19 mouse cellular contexts compared by ENCODE assay signal in genomic region chr3:152875723-152876290, GRCm38 (mm10).
DNase-seq lines count a peak whose midpoint lies in the region; TF ChIP-seq lines count a peak whose summit lies in the region.
"Had no signal": no experiment of that assay in that cellular context is flagged by ENCODE, and none has a peak within 500 bp of the region (broad histone marks: within the 10 kb centered on the region; RNA-seq: fewer than 3 reads in every experiment).

No protein-coding gene starts in this region.

- no peaks in the 10 kb centered on the region for H3K36me3 ChIP-seq in testis, adult 2 months (ENCODE audit: control insufficient read depth, insufficient read depth, low read length)
- H3K36me3 ChIP-seq: forebrain, embryonic 10.5 days; limb, embryonic 12.5 days; liver, embryonic 15.5 days; stomach, embryonic 15.5 days had no signal

- H3K4me3 ChIP-seq in layer of hippocampus, adult 2 months, result no peak overlapping the region
- no peak overlapping the region for H3K4me3 ChIP-seq in testis, adult 2 months (ENCODE audit: control insufficient read depth, low read depth, low read length)
- H3K4me3 ChIP-seq: forebrain, embryonic 10.5 days; limb, embryonic 12.5 days; liver, embryonic 15.5 days; stomach, embryonic 15.5 days had no signal

- no peak for TF ChIP-seq POLR2A in testis, adult 2 months (IDR thresholded peaks at IDR 0.05; ENCODE audit: control insufficient read depth, low read depth, low read length)

- H3K27ac ChIP-seq in layer of hippocampus, adult 2 months, result peak overlapping the region; percentile 75; the same call in 1 of the 2 replicates
- no peak overlapping the region for H3K27ac ChIP-seq in testis, adult 2 months (ENCODE audit: control insufficient read depth, insufficient read depth, low read depth, low read length)
- H3K27ac ChIP-seq: forebrain, embryonic 10.5 days; limb, embryonic 12.5 days; liver, embryonic 15.5 days; stomach, embryonic 15.5 days had no signal

- H3K4me1 ChIP-seq in testis, adult 2 months (ENCODE audit: control insufficient read depth, insufficient read depth, low read length), result no peaks in the 10 kb centered on the region
- H3K4me1 ChIP-seq: limb, embryonic 12.5 days; liver, embryonic 15.5 days; stomach, embryonic 15.5 days had no signal

- TF ChIP-seq CTCF in layer of hippocampus, adult 2 months (conservative IDR thresholded peaks at IDR 0.05), result peak; percentile 60
- TF ChIP-seq CTCF in testis, adult 2 months (IDR thresholded peaks at IDR 0.05; ENCODE audit: control insufficient read depth, insufficient read depth, insufficient replicate concordance, low read depth, low read length), result peak; percentile 33; the same call in 1 of the 2 replicates

- no peak for DNase-seq in layer of hippocampus, adult 2 months (ENCODE audit: low spot score in 2 of 2)
- no peak for DNase-seq in layer of hippocampus, postnatal 25 days (ENCODE audit: extremely low spot score in 1 of 2, low spot score in 1 of 2)
- DNase-seq in testis, postnatal 14 days (ENCODE audit: low spot score), result no peak
- peak; percentile 16 for DNase-seq in ZHBTc4 (ENCODE audit: low read depth, low spot score)
- DNase-seq in cerebellum, adult 11 months, result no peak
- no peak for DNase-seq in cerebellum, postnatal 4 days (ENCODE audit: low spot score in 2 of 2)
- DNase-seq: adrenal gland, postnatal 14 days; cerebellum, adult 18-20 months; cerebellum, postnatal 25 days; gastrocnemius, postnatal 10 days; kidney, adult 8-10 months; kidney, postnatal 25 days; lung, postnatal 14 days; retina, postnatal 1 day had no signal

- no peaks in the 10 kb centered on the region for H3K27me3 ChIP-seq in testis, adult 2 months (ENCODE audit: control insufficient read depth, insufficient read depth, low read length)
- H3K27me3 ChIP-seq: limb, embryonic 12.5 days; liver, embryonic 15.5 days; stomach, embryonic 15.5 days had no signal
